Mouse (Mus musculus) megakaryocyte-erythroid progenitor cell, adult 5-6 weeks (primary cell): ENCODE data around the gene Mb21d2. TPM values are rescaled to one million over a fixed set of nuclear protein-coding genes. Genes with fewer than 3 reads are reported as not detected.

ENCODE experiments used
- ATAC-seq: replicated peaks from 2 replicates; pipeline ENCODE4 v1.8.0; 2016; ENCODE audit warnings: mild to moderate bottlenecking, inconsistent platforms; ENCODE audit not compliant: severe bottlenecking, poor library complexity, low FRiP score, low TSS enrichment
- total RNA-seq, 2 experiments: library from RNA; stranded (forward) in 1 of 2; stranded (reverse) in 1 of 2; fragments of 200-1000, 215-1000 nt in 1 of 2; fragments of >200 nt in 1 of 2; fragmentation: Nextera tagmentation in 1 of 2; gene quantifications; 2 replicates each; pipeline ENCODE4 v1.2.3; 2014 to 2017

Mb21d2 gene
- total RNA-seq, 2 experiments from 2014 or later: not detected

DNA sequence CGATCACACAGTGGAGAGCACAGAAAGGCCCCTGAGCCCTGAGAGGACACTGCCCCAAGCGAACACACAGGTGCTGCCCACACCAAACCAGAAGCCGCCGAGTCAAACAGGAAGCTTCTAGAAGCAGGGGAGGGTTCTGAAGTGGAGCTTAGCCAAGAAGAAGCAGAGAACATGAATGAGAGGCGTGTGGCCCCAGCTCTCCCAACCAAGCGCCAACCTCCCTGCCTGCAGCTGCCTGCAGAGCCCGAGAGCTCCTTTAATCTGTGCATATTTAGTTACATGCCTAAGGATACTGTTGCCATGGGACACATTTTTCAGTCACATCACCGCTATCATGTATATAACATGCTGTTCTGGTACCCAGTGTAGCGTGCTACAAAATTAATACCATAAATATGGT, 58.6 kb downstream of the Mb21d2 start:
- no peak for ATAC-seq

DNA sequence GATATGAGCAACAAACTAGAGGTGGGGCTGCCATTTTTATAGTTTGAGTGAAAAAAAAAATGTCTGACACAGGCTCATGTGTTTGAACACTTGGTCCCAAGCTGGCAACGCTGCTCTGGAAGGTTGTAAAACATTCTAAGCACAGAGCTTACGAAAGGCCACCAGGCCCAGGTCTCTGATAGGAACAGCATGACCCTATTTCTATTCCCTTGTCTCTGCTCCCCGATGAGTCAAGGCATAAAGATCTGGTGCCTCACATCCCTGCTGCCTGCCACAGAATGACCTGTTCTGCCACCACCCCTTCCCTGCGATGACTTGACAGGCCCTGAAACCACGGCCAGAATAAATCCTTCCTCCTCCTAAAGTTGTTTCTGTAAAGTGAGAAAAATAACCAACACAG, 59.0 kb downstream of the Mb21d2 start:
- no peak for ATAC-seq

DNA sequence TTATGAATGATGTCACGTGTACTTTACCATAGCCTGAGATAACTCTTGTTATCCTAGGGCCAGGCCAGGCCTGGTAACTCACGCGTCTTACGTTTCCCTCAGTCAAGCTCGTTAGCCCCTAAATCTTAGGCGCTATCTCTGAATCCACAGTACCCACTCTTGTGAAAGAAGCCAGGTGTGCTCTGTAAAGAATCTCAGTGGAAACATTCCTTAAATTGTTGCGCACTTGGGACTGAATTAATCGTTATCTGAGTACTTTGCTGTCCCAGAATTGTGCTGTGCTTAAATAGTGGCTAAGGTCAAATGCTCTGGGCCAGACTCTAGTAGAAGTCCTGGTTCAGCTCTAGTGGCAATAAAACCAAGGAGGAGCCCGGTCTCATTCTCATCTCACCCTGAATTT, 60.6 kb downstream of the Mb21d2 start:
- no peak for ATAC-seq

DNA sequence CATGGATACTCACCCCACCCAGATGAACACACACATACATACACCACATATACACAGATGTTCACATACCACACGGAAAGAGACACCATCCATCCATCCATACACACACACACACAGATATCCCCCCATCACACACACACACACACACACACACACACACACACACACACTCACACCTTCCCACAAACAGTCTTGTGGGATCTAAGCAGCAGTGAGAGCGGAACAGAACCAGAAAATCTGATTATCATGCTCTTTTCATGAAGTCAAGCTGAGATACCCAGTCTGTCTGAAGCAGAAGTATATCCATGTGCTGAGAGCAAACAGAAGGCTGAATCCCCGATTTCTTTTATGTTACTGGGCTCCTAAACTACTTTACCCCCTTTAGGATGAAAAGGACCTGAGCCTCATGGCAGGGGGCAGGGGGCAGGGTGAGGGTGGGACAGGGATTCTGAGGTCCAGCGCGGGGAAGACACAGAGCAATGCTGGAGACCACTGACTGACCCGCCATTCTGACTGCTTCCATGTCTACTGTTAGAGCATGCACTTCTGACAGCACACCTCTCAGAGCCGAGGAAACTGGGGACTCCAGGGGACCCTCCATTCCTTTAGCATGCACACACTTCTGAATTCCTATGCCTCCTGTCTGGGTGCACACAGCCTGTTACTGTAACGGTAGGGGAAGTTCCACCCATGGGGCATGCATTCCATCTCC, 62.7 kb downstream of the Mb21d2 start:
- ATAC-seq: no peak

DNA sequence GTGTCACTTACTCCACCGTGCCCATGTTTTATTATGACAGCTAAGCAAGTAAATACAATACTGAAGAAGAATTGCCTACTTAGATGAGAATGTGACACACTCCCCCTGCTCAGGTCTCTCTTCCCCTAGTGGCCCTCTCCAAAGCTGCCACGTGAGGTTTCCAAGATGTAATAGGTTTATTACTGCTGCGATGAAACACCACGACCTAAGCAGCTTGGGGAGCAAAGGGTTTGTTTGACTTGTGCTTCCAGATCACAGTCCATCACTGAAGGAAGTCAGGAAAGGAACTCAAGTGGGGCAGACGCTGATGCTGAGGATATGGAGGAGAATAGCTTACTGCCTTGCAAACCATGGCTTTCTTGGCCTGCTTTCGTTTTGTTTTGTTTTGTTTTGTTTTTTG, 65.9 kb downstream of the Mb21d2 start:
- no peak for ATAC-seq

DNA sequence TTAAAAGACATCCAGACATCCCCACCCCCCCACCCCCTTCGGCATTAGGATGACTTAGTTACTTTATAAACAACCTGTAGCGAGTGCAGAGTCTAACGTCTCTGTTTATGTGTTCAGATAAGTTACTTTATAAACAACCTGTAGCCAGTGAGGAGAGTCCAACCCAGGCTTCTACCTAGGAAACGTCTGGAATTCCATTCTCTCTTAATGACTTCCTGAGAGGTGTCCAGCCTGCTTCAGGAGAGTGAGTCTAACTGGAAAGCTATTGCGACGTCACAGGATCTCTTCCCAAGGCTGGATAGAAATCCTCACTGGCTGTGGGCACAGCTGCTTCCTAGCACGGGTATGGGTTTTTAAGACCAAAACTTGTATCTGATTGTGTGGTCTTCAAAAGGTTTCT, 67.4 kb downstream of the Mb21d2 start:
- ATAC-seq: no peak

DNA sequence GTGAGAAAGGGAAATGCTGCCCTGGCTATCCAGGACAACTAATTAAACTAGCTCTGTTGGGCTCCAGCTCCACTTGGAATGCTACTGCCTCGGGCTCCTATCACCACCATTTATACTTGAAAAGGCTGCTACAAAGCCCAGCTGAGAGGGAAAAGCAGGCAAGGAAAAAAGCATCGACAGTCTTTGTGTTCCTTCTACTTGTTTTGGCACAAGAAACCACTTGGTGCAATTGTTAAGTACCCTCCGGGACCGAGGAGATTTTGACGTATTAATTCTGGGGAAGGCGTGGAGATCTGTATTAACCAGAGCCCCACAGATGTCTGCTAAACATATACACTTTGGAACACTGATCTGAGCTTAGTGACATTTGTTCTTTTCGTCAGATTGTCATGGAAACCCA, 69.8 kb downstream of the Mb21d2 start:
- no peak for ATAC-seq

DNA sequence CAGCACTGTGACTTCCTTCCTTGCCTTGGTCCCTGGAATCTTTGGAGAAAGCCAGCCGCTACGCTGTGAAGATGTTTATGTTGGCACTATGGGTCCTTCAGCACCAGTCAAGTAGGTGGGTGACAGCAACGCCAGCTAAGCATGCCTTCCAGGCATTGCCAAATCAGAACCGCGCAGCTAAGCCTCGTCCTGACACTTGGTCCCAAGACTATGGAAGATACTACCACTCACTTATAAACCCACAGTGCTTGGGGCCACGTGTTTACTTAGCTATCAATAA, 70.5 kb downstream of the Mb21d2 start:
- no peak for ATAC-seq

DNA sequence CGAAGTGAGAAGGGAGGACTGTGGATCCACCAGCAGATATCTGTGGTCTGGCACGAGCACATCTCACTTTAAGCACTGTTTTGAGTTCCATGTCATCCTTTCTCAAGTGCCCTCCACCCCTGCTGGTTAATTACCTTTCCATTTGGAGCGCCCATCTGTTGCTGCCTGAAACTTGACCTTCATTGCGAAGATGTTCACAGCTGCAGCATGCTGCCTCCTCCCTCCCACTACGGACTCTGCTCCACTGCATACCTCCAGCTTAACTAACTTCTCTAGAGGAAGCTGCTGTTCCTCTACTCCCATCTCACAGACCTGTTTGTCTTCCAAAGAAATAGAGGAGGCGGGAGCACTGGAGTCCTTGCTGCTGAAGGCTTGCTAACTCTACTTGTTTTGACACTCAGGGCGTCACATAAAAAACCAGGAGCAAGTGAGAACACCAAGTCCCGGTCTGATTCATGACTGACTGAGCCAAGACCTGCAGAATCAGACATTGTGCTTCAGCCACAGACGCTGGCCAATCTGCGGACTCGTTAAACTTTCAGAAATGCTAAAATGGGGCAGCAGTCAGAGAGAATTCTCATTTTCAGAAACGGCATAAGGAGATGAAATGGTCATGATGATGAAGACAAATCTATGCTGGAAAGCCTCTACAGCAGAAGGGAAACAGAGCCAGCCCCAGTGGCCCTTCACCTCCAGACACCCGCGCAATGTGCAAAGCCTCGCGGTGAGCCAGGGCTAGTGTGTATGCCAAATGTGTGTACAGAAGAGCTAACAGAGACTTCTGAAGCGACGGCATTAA, 71.1 kb downstream of the Mb21d2 start:
- no peak for ATAC-seq

DNA sequence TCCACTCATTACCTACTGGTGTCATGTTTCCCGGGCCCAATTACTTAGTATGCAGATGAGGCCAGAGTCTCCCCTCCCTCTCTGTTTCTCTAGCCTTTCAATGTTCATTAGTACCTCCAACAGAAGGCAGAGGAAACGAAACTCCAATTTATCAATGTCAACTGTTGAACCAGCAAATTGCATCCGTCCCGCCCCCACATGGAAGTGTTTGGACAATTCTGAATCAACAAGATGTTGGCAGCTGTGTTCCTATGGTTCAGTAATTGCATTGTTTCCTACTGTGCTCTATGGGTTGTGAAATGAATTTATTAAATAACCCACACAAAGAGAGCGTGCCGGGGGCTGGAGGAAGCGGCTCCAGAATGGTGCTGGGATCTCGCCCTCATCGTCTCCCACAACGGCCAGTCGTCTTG, 78.1 kb downstream of the Mb21d2 start:
- ATAC-seq: no peak

DNA sequence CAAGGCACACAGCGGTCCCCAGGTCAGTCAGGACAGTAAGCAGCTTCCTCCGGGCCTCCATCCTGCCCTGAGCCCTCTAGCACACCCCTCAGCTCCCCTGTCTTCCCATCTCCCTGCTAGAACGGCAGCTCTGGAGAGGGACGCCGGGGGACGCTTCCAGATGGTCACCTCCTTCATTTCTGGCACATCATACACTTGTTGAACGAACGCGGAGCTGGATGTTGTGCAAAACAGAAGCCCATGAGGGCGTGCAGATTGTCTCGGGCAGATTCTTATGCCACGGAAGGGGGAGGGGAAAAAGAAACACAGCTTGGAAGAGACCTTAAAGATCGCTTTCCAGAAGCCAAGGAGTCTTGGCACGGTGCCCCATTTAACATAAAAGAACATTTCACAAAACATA, 78.6 kb downstream of the Mb21d2 start:
- ATAC-seq: no peak

DNA sequence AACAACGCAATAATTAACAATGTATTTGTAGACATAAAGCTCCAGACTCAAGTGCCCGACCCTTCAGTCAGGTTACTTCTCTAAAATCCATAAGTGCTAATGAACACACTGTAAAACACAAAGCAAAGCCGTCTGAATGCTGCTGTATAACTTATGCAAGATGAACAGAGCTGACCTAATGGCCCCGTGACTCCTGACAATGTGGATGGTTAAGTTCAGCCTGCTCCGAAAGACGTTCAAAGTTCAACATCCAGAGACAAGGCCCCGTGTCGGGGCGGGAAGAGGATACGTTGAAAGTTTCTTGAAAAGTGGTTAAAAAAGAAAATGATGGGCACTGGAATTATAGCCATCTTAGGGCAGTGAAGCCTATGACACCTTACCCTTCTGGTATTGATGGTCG, 83.3 kb downstream of the Mb21d2 start:
- ATAC-seq: no peak

DNA sequence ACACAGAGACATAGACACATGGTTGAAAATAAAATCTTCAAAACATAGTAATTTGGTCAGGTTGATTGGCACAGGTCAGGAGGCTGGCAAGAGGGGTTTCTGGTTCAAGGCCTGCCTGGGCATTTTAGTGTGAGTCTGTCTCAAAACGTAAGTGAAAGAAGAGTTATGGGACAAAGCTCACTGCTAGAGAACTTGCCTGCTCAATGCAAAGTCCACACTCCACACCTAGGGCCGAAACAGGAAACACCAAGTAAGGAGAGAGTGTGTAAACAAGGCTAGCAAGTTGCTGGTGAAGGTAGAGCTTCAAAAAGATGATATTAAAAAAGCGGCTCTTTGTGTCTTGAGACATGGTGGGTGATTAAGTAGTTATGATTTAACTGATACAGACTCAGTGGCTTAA, 84.1 kb downstream of the Mb21d2 start:
- no peak for ATAC-seq

DNA sequence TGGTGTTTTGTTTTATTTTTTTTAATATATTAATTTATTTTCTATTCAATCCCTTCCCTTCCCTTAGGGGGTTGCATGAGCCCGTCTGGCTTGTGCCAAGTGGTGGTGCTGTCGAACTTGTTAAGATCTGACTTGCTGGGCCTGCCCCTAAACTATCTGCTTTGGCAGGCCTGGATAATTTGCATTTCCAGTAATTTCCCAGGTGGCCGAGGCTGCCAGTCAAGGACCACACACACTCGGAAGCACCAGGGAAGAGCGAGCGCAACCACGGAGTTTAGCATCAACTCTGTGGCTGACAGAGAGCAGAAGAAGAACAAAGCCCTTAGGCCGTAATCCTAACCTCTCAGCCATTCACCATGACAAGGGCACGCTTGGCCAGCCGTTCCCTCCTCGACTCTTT, 88.4 kb downstream of the Mb21d2 start:
- ATAC-seq: no peak

DNA sequence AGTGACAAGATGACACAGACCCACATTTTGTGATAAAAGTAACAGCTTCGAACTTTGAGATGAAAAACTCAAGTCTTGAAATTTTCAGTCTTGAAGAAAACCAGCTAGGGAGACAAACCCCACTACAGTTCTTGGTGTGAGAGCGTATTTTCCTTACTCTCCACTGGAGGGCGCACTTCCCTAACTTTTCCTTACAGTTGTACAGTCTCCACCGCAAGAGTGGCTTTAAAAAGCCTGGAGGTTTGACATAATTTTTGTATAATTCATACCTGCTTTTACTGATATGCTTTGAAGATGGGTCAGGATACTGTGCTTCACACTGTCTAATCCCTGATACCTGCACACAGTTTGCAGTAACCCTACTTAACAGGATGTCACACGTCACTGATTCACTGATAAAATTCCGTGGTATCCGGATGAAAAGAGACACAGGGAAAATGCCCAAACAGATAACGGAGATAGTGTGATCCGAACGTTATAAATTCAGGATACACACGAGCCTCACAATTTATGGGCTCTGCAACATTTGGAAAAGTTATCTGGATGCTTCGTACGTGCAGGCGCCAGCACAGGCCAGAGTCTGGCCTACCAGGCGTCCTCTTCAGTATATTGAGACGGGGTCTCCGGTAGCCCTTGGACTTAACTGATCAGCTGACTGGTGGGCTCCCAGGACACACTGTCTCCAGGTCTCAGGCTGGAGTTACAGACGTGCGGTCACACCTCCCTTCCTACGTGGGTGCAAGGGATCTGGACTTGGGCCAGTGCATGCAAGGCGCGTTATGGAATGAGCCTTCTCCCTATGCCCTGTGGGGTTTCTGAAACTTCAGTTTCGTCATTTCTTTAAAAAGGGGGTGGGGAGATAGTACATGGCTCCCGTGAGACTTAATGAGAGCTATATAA, 89.1 kb downstream of the Mb21d2 start:
- ATAC-seq: 0 out of 2 replicates have a peak, but pooled peaks have one; percentile 61

DNA sequence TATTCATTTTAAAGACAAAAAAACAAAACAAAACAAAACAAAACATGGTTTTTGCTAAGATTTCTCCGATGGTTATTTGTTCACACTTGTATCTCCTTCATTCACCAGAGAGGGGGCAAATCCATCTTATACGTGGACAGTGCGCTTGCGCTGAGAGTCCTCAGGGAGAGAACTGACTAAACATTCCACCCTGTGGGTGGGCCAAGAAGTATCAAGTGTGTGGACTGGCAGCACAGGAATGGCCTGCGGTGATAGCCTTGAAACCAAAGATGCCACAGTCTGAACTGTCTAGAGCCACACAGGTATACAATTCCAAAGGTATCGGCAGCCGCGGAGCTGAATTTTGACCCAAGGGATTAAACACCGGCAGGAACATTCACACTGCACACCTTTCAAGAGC, 89.9 kb downstream of the Mb21d2 start:
- no peak for ATAC-seq

DNA sequence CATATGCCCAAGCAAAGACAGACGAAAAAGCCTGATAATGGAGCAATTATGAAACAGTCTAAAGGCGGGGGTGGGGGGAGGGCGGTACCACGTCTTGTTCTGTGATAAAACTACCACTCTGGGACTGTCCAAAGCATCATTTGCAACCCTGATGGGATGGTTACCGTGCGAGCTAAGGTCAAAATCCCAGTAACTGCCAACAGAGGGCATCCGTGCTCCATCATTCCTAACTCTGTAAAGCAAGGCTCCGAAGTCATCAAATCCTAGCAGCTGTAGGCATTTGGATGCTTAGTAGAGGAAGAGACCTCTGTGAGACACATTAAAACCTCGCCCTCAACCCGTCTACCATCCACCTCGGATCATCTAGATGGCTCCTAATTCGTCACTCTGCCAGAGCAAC, 91.5 kb downstream of the Mb21d2 start:
- ATAC-seq: no peak; the same call in 1 of the 2 replicates

DNA sequence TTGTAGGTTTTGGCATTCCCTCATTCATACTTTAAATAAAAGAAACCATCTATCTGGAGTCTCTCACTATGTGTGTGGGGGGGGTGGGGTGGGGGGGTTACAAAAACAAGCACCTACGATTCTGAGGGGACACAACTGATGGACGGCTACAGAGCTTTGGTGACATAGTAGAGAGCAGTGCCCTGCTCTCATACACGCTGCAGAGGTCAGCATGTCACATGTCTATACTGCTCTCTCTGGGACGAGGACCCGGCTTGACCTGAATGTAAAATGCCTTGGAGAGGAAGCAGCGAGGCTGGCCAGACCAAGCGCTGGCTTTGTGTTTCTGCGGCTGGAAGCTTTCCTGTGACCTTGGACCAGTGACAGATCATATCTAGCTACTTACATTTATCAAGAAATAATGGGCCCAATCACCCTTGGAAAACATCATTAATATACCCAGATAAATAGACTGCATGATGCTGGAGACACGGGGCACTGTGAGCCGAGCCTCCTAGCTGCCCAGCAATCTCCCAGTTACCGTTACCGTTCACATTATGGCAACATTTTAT, 97.3 kb downstream of the Mb21d2 start:
- no peak for ATAC-seq

DNA sequence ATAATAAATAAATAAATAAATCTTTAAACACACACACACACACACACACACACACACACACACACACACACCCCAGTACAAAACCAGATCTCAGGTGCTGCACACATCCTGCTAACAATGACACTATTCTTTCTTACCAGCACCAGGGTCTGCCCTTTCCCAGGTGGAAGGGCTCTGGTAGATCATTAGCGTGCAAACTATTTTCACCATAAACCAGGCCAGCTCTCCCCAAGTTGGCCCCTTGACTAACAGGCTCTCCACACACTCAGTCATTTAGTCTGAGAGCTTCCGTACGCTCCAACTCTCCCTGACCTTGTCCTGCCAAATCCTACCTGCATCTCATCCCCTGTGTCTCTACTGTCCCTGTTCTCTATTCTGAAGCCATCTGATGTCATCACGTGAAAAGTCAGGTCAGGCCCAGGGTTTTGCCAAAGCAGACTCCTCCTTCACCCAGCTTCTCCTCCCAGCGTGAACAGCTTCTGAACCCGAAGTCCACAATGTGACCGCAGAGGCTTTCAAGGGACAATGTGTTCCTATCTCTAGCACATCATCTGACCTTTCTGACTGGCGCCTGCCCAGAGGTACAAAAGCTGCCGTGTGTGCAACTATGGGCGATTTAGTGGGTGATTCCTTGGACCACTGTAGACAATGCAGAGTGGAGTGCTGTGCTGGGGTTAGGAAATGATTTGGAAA, 100.1 kb downstream of the Mb21d2 start:
- no peak for ATAC-seq

DNA sequence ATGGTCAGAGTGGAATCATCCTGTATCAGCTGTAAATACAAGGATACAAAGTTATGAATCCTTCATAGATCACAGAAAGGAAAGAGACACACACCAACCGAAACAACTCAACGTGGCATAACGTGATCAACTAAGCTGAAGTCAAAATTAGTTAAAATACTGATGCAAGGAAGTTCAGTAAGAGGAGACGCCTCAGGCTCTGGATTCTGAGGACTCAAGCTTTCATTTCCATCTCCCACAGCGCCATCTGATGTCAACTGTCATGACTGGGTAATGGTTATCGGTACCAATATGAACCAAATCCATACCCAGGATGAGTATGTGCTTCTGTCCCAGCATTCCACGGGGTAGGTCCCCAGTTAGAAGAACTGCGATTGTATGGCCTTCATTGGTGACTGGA, 104.7 kb downstream of the Mb21d2 start:
- no peak for ATAC-seq
